Mouse (Mus musculus) gastrocnemius, adult 18-20 months (tissue): ENCODE results near the gene Gm20532. TPM values are rescaled to one million over a fixed set of nuclear protein-coding genes. Genes with fewer than 3 reads are reported as not detected.
A peak's percentile ranks its signal among the peaks of the same experiment; 100 is the strongest.

ENCODE experiments used
- DNase-seq: peaks from one replicate; pipeline ENCODE4 v3.0.0; 2021; ENCODE audit warnings: low spot score
- total RNA-seq, 2 experiments: library from RNA; stranded (reverse); gene quantifications; 2 replicates each; pipeline ENCODE4 v1.2.3; 2021

Gene Gm20532
- total RNA-seq, 2 experiments from 2014 or later, result not detected

GRCm38 (mm10) chr2:26595725-26596435 lies 9.4 kb downstream of the Gm20532 start:
- DNase-seq, result no peak

- no peak for DNase-seq
Measured at GRCm38 (mm10) chr2:26596898-26597297, 10.5 kb downstream of the Gm20532 start.

GRCm38 (mm10) chr2:26597810-26598209 lies 11.4 kb downstream of the Gm20532 start:
- no peak for DNase-seq

DNA sequence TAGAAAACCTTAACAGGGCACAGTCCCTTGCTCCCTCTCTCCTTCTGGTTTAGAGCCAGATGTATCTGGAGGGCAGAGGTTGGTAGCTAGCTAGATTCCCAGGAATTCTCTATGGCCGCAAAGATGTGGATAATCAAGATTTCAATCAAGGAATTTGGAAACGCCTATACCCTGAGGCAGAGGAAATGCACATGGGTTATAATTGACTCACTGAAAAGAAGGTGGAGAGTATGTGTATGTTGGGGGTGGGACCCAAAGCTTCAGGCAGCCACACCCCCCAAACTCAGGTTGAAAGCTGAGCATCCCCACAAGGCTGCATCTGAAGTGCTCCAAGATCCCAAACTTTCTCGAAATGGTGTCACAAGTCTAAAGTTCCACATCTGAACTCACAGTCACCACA lies 12.0 kb downstream of the Gm20532 start:
- DNase-seq, result no peak

DNA sequence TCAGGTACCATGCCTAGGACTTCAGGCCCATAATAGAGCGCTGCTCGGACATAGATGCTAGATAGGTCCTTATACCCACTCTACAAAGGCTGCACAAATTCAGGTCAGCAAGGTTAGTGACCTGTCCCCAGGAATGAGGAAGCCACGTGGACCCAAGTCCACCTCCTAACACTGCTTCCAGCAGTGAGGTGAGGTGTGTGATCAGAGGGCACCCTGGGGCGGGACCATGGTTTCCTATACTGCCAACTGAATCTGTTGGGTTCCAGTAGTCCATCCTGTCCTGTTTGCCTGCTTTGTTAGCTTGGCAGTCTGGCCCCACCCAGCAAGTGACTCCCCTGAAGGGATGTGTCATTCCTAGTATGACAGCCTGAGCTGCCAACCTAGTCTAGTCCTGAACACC lies 13.5 kb downstream of the Gm20532 start:
- DNase-seq, result no peak

DNA sequence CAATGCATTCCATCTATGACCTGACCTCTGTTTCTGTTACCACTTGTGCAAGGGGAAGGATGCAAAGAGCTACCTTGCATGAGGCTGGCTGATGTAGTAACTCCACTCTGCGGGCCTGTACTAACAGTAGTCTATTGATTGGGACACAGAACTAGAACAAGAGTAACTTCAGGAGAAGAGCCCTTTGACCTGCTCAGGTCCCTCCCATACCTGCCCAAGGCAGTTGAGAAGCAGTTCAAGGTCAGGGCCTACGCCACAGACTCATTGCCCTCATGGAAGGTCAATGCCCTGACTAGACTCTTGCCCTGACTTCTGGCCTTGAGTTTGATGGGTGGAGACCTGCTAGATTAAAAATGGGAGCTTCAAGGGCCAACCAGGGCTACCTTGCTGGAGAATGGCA lies 14.2 kb downstream of the Gm20532 start:
- DNase-seq, result no peak

- DNase-seq, result no peak
Measured at GRCm38 (mm10) chr2:26601595-26601994, 15.2 kb downstream of the Gm20532 start.

GRCm38 (mm10) chr2:26602631-26603030 lies 16.2 kb downstream of the Gm20532 start:
- no peak for DNase-seq

DNA sequence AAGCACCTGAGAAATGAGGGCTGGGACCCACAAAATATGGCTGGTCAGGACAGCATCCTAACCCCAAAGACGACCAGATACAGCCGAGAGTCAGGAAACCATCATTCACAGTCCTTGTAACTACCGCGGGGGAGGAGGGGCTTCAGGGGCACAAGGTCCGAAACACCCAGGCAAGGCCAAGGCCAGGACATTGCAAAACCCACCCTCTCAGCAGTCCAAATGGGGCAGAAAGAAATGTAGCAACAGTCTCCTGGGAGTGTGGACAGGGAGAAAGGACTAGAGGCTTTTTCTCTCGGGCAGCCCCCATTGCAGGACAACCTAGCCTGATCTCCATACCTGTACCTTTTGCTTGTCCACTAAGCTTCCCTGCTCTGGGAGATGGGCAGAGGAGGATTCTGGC lies 16.7 kb downstream of the Gm20532 start:
- no peak for DNase-seq

- DNase-seq, result peak; percentile 61
Measured at GRCm38 (mm10) chr2:26603720-26604671, 17.6 kb downstream of the Gm20532 start, which contains the start of gene Agpat2. Agpat2 (minus strand) TSS chr2:26604417.

DNA sequence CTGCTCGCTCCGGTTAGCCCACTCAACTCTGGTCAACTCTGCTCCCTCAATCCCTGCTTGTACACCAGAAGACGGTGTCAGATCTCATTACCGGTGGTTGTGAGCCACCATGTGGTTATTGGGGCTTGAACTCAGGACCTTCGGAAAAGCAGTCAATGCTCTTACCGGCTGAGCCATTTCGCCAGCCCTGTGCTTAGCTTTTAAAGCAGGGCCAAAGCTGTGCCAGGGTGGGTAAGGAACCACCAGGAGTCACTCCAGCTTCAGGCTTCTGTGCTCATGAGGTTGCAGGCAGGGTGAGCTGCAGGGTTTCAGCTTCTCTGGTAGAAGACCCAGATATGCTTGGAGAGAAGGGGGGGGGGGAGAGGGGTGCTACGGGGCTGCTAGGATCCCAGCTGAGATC lies 18.9 kb downstream of the Gm20532 start:
- no peak for DNase-seq

DNA sequence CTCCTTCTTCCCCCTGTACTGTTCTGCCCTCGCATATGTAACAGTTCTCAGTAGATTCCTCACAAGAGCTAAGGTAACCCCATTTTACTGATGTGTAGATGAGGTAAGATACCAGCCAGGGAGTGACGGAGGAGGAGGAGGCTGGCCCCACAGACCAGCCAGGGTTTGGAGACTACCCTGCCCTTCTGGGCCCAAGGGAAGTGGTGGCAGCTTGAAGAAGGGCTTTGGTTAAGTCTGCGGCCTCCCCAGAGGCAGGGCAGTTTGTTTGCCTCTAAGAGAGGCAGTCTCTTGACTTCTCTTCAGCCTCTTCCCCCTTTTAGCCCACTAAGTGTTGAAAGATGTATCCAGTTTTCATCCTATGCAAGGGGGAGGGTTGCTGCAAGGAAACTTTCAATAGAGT lies 20.1 kb downstream of the Gm20532 start:
- DNase-seq, result no peak

GRCm38 (mm10) chr2:26607056-26607910 lies 20.8 kb downstream of the Gm20532 start:
- no peak for DNase-seq

GRCm38 (mm10) chr2:26608781-26609180 lies 22.3 kb downstream of the Gm20532 start:
- DNase-seq, result no peak

DNA sequence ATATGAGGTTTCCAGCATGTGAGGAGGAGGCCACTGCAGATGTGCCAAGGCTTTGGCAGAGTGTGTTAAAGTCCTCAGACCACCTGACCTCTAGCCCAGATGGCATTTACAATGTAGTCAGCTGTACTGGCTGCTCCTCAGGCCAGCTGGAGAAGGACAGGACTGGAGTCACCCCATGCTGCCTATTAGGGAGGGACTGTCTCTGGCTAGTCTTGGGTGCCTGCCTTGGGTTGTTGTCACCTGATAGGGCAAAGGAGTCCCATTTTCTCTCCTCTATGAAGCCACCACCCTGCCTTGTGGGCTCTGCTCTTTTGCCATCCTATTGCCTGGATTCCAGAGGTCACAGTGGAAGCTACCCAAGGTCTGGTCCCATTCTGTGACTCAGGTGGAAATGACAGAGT lies 22.8 kb downstream of the Gm20532 start:
- peak; percentile 59 for DNase-seq

DNA sequence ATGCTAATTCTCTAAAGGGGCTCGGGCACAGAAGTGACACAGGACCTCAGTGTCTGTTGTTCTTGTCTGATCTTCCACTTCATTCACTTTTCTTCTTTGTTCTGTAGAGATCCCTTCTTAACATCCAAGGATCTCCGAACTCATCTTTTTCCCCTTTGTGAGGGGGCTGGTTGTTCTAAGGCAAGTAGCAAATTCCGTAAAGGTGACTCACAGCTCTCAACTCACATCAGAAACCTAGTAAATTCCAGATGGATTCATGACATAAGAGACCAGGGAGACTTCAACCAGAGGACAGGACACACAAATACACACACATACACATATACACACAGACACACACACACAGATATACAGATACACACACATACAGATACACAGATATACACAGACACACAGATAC lies 24.1 kb downstream of the Gm20532 start:
- no peak for DNase-seq

DNA sequence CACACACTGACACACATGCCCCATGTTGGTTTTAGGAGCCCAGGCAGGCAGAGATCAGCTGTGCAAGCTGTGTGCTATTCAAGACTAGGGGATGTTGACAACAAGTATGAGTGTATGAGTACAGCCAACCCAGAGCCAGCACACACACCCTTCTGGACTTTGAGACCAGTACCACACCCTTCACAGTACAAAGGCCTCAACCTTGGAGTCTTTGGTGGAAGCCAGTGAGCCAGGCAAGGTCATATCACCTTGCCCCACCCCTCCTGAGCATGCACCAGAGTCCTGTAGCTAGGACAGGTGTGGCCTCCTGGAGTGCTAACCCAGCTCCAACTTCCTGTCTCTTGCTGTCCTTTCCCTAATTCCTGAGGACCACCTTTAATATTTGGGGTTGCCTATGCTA lies 24.6 kb downstream of the Gm20532 start:
- no peak for DNase-seq

DNA sequence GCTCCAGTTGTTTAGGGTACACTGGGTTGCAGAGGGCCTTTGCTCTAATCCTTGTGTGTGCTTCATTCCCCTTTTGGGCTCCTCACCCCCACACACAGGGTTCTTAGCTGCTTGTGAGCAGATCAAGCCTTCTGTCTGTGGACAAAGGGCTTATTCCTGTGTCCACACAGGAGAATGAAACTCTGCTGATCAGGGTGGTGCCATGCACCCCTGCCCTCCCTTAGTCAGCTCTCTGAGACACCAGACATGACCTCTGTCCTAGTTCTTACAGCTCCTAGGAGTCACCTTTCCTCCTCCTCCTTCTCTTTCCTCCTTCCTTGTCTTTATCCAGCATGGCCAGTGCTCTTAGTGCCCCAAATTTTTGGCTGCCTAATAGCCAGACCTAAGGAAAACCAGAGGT lies 25.5 kb downstream of the Gm20532 start:
- DNase-seq, result no peak

- DNase-seq, result no peak
Measured at GRCm38 (mm10) chr2:26614903-26615302, 28.5 kb downstream of the Gm20532 start.

DNA sequence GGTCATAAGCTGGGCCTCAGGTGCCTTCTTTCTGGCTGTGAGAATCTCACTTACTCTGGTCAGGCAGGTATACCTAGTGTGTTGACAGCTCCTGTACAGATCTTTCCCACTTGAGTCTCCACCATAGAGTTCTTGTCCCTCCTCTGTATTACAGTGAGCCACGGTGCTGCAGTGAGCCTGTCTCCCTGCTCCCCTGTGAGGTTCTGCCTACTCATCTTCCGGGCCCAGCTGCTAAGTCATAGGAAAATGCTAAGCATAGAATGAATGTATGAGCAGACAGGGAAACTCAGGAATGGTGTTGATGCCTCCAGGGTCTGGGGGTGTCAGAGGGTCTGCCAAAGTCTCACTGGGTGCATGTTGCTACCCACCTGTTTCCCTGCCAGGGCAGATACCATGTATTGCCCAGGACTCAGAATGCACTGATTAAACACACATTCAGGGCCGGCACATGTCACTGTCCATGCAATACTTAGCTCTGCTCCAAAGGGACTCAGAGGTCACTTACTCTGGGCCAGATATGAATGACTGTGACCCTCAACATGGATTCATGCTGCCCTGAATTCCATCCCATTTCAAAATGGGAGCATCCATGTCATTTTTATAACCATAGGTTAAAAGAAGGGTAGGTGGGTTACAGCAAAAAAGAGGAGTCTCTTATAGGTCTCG lies 29.2 kb downstream of the Gm20532 start:
- no peak for DNase-seq

GRCm38 (mm10) chr2:26617331-26617730 lies 30.9 kb downstream of the Gm20532 start:
- DNase-seq, result no peak
